Mouse (Mus musculus) heart, adult 2 months (tissue): ENCODE results near the gene Crybg2. TPM values are rescaled to one million over a fixed set of nuclear protein-coding genes. Genes with fewer than 3 reads are reported as not detected.
A peak's percentile ranks its signal among the peaks of the same experiment; 100 is the strongest.

Experiments
- DNase-seq, 2 experiments: peaks; one replicate each; pipeline ENCODE4 v3.0.0; 2021
- H3K27ac ChIP-seq: fragments of 200-600 bp; 2 replicates; pipeline ENCODE4 v1.8.1; 2022
- H3K27me3 ChIP-seq: fragments of 200-500 bp; 2 replicates; pipeline ENCODE4 v1.6.1; 2012; ENCODE audit warnings: mild to moderate bottlenecking, low read length, inconsistent platforms, mixed read lengths; ENCODE audit not compliant: control insufficient read depth, insufficient read depth
- H3K36me3 ChIP-seq: fragments of 200-500 bp; 2 replicates; pipeline ENCODE4 v1.6.1; 2012; ENCODE audit warnings: low read length, inconsistent platforms; ENCODE audit not compliant: control insufficient read depth, insufficient read depth
- H3K4me1 ChIP-seq: fragments of 200-500 bp; 2 replicates; pipeline ENCODE4 v1.6.1; 2011; ENCODE audit warnings: low read length; ENCODE audit not compliant: control insufficient read depth, insufficient read depth
- H3K4me3 ChIP-seq: fragments of 200-600 bp; 2 replicates; pipeline ENCODE4 v1.8.1; 2022
- H3K79me2 ChIP-seq: fragments of 200-500 bp; replicated peaks from 2 replicates; pipeline ENCODE4 v1.6.1; 2012; ENCODE audit warnings: mild to moderate bottlenecking, inconsistent platforms, low read length, moderate library complexity, mixed read lengths; ENCODE audit not compliant: control insufficient read depth, insufficient read depth
- H3K9ac ChIP-seq: fragments of 200-500 bp; 2 replicates; pipeline ENCODE4 v1.6.1; 2012; ENCODE audit warnings: low read depth, mild to moderate bottlenecking, control low read depth, inconsistent platforms, low read length, mixed read lengths
- CTCF ChIP-seq: fragments of 200-600 bp; IDR thresholded peaks from 2 replicates; pipeline ENCODE4 v1.8.1; 2022; ENCODE audit warnings: antibody characterized with exemption, mild to moderate bottlenecking, moderate library complexity
- EP300 ChIP-seq: fragments of 200-500 bp; IDR thresholded peaks from 2 replicates; pipeline ENCODE4 v1.6.1; 2011; ENCODE audit warnings: low read depth, low read length, control low read depth; ENCODE audit not compliant: insufficient read depth
- POLR2A ChIP-seq: fragments of 200-500 bp; IDR thresholded peaks from 2 replicates; pipeline ENCODE4 v1.6.1; 2011; ENCODE audit warnings: mild to moderate bottlenecking, low read depth, low read length, control low read depth; ENCODE audit not compliant: insufficient read depth
- WGBS: fragments of 180-500 bp; shearing (Covaris S2); methylation state at CpG from one replicate; pipeline ENCODE4 v1.1.7; 2018; 5-methylcytosine and 5-hydroxymethylcytosine counted together
- intact Hi-C: fragments of 180-260 bp; cut with DNase I; formaldehyde crosslinking; loops from one replicate; pipeline ENCODE4 v1.15.1; 2025
- polyA plus RNA-seq: library from polyadenylated mRNA; depleted of rRNA; stranded (reverse); fragments of >200 nt; gene quantifications from 2 replicates; pipeline ENCODE4 v1.2.3, GENCODE M21; 2012
- total RNA-seq, 2 experiments: library from RNA; stranded (reverse); gene quantifications; 2 replicates each; pipeline ENCODE4 v1.2.3; 2021

Crybg2 gene
- total and polyA plus RNA-seq, 3 experiments, result 0.49 TPM; not detected in 2

- no peak for TF ChIP-seq POLR2A
- no peak for TF ChIP-seq EP300
- TF ChIP-seq CTCF, result no peak
- Histone ChIP-seq H3K27ac (no peak within 1 kb of the TSS), H3K79me2 (no peaks in the 10 kb centered on the region), H3K9ac (peak within 1 kb of the TSS; percentile 56), H3K36me3 (no peaks in the 10 kb centered on the region), H3K4me3 (peak within 1 kb of the TSS; percentile 67), H3K27me3 (no peaks in the 10 kb centered on the region), H3K4me1 (no peaks in the 10 kb centered on the region; the same call in 1 of the 2 replicates)
- 18% methylated on average over 34 of the region's 34 CpGs for WGBS
- peak; percentile 80 to 89 for DNase-seq
- intact Hi-C loops, result no loop called here
Measured at GRCm38 (mm10) chr4:134101979-134102741, 41.5 kb downstream of the Crybg2 start, which contains the start of gene Ubxn11. Gene Ubxn11 (plus strand): TSS chr4:134102570.

- Histone ChIP-seq H3K9ac (peak overlapping the region; percentile 56), H3K4me1 (no peaks in the 10 kb centered on the region; the same call in 1 of the 2 replicates), H3K36me3 (no peaks in the 10 kb centered on the region), H3K27ac (no peak overlapping the region), H3K27me3 (no peaks in the 10 kb centered on the region), H3K4me3 (peak overlapping the region; percentile 67), H3K79me2 (no peaks in the 10 kb centered on the region)
- intact Hi-C loops, result no loop called here
- no peak for DNase-seq
- 9% methylated on average over 21 of the region's 21 CpGs for WGBS
- TF ChIP-seq EP300, result no peak
- TF ChIP-seq POLR2A, result no peak
- TF ChIP-seq CTCF, result no peak
Measured at GRCm38 (mm10) chr4:134102742-134103119, 42.1 kb downstream of the Crybg2 start.

- H3K4me3 ChIP-seq, result no peak overlapping the region
- H3K36me3 ChIP-seq, result no peaks in the 10 kb centered on the region
- H3K27ac ChIP-seq, result no peak overlapping the region
- no peaks in the 10 kb centered on the region for H3K4me1 ChIP-seq
- intact Hi-C loops, result no loop called here
- TF ChIP-seq EP300, result no peak
- DNase-seq, result no peak
- no peak overlapping the region for H3K9ac ChIP-seq
- no peaks in the 10 kb centered on the region for H3K79me2 ChIP-seq
- no peaks in the 10 kb centered on the region for H3K27me3 ChIP-seq
- WGBS, result 63% methylated on average over 7 of the region's 7 CpGs
Measured at GRCm38 (mm10) chr4:134106105-134106504, 45.5 kb downstream of the Crybg2 start.

- no peak overlapping the region for H3K4me3 ChIP-seq
- no peaks in the 10 kb centered on the region for H3K27me3 ChIP-seq
- H3K27ac ChIP-seq, result no peak overlapping the region
- TF ChIP-seq EP300 (no peak), POLR2A (no peak)
- no peak overlapping the region for H3K9ac ChIP-seq
- H3K4me1 ChIP-seq, result no peaks in the 10 kb centered on the region
- intact Hi-C loops, result no loop called here
- DNase-seq, result no peak
- no peaks in the 10 kb centered on the region for H3K36me3 ChIP-seq
- WGBS, result 85% methylated on average over 7 of the region's 7 CpGs
- H3K79me2 ChIP-seq, result no peaks in the 10 kb centered on the region
Measured at GRCm38 (mm10) chr4:134107730-134108129, 47.1 kb downstream of the Crybg2 start.

GRCm38 (mm10) chr4:134108196-134108595 lies 47.6 kb downstream of the Crybg2 start:
- H3K36me3 ChIP-seq, result no peaks in the 10 kb centered on the region
- H3K4me3 ChIP-seq, result no peak overlapping the region
- H3K27ac ChIP-seq, result no peak overlapping the region
- TF ChIP-seq EP300 (no peak), POLR2A (no peak), CTCF (no peak)
- H3K4me1 ChIP-seq, result no peaks in the 10 kb centered on the region
- intact Hi-C loops, result no loop called here
- H3K79me2 ChIP-seq, result no peaks in the 10 kb centered on the region
- WGBS, result 65% methylated on average over 5 of the region's 5 CpGs
- no peaks in the 10 kb centered on the region for H3K27me3 ChIP-seq
- no peak for DNase-seq
- H3K9ac ChIP-seq, result no peak overlapping the region

- H3K9ac ChIP-seq, result no peak overlapping the region
- no peaks in the 10 kb centered on the region for H3K79me2 ChIP-seq
- no peaks in the 10 kb centered on the region for H3K27me3 ChIP-seq
- H3K4me1 ChIP-seq, result no peaks in the 10 kb centered on the region
- no peak overlapping the region for H3K27ac ChIP-seq
- TF ChIP-seq CTCF, result no peak
- TF ChIP-seq POLR2A, result no peak
- no peak for TF ChIP-seq EP300
- no peak for DNase-seq
- no peak overlapping the region for H3K4me3 ChIP-seq
- intact Hi-C loops, result no loop called here
- no peaks in the 10 kb centered on the region for H3K36me3 ChIP-seq
- WGBS, result 60% methylated on average over 3 of the region's 3 CpGs
Measured at GRCm38 (mm10) chr4:134110653-134111052, 50.0 kb downstream of the Crybg2 start.
